Mouse (Mus musculus) retina, postnatal 7 days (tissue): ENCODE measurements around the gene Bglap3.
"Not testable (repeated sequence)": the region's sequence is repeated elsewhere in the genome, so short reads cannot be mapped to it uniquely, and the experiment has no call there.

Experiments
- DNase-seq: peaks from one replicate; pipeline ENCODE4 v3.0.0-alpha.2; 2012; ENCODE audit warnings: low read depth, low spot score

Gene Bglap3

DNA sequence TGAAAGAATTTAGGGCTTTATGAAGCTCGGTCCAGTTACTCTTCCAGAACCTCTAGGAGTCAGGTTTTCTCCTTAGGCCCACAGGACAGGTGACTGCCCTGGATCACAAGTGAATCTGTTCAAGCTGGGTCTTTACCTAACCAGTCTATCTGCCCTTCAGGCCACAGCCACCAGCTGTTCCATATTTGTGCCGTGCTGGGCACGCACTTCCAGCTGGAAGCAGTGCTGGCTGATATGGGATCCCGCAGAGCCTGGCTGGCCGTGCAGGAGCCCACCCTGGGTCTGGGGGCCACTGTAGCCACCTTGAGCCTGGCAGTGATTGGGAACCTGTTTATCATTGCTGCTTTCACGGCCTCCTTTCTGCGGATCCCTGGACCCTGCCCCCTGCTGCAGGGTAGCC lies 4.1 kb upstream of the Bglap3 start:
- DNase-seq: not testable (repeated sequence)

DNA sequence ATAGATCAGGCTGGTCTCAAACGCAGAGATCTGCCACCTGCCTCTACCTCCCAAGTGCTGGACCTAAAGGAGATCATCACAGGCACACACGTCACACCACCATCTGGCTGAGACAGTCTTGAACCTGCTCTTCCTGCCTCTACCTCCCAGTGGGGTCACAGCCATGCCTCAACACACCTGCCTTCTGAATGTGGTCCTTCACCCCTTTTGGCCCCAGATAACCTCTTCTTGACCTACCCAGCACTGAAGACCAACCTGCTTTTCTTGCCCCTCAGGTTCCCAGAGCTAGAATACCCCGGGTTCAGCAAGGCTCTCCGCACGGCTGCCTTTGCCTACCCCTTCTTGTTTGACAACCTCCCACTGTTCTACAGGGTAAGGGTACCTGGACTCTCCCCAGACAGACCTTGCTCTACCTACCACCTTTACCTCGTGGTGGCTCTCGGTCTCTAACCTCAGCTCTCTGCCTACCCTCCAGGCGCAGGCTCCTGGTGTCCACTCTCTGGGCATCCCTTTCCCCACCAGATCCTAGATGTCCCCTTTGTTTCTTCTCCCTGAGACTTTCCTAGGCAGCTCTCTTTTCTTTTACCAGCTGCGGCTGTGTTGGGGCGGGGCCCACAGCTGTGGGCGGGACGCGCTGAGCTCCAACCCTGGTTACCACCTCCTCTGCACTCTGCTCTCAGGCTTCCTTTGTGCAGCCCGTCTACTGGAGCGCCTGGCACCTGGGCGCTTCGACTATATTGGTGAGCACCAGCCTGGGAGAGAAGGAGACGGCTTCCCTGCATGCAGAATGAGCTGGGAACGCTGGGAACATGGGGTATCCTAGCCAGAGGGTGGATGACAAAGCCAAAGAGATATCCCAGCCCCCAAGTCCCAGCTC lies 3.4 kb upstream of the Bglap3 start:
- DNase-seq: not testable (repeated sequence)

DNA sequence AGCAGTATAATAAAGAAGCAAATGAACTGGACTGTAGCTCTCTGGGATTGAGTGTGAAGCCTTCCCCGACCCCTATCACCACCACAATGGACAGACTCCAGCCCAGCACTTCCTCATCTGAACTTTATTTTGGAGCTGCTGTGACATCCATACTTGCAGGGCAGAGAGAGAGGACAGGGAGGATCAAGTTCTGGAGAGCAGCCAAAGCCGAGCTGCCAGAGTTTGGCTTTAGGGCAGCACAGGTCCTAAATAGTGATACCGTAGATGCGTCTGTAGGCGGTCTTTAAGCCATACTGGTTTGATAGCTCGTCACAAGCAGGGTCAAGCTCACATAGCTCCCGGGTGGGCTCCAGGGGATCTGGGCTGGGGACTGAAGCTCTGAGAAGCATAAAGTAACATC lies 4.0 kb downstream of the Bglap3 start:
- DNase-seq: not testable (repeated sequence)

GRCm38 (mm10) chr3:88367517-88367916 lies 5.0 kb downstream of the Bglap3 start:
- not testable (repeated sequence) for DNase-seq

DNA sequence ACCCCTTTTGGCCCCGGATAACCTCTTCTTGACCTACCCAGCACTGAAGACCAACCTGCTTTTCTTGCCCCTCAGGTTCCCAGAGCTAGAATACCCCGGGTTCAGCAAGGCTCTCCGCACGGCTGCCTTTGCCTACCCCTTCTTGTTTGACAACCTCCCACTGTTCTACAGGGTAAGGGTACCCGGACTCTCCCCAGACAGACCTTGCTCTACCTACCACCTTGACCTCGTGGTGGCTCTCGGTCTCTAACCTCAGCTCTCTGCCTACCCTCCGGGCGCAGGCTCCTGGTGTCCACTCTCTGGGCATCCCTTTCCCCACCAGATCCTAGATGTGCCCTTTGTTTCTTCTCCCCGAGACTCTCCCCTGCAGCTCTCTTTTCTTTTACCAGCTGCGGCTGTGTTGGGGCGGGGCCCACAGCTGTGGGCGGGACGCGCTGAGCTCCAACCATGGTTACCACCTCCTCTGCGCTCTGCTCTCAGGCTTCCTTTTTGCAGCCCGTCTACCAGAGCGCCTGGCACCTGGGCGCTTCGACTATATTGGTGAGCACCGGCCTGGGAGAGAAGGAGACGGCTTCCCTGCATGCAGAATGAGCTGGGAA lies 5.6 kb downstream of the Bglap3 start:
- DNase-seq: not testable (repeated sequence)

DNA sequence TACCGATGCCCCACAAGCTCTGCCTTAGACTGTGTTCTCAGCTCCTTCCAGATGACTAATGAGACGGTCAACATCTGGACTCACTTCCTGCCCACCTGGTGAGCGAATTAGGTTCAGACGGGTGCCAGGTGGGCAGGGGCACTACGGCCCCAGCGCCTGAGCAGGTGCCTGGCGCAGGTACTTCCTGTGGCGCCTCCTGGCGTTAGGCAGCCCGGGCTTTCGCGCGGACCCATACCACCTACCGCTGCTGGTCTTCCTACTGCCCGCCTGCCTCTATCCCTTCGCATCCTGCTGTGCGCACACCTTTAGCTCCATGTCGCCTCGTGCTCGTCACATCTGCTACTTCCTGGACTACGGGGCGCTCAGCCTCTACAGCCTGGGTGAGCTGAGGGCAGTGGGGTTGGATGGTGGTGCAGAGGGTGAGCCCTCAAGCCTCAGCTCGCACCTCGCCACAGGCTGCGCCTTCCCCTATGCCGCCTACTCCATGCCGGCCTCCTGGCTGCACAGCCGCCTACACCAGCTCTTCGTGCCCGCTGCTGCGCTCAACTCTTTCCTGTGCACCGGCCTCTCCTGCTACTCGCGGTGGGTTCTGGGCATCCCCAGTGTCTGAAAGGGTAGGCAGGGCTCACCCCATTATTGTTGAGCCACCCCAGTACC lies 6.7 kb downstream of the Bglap3 start:
- no peak for DNase-seq

DNA sequence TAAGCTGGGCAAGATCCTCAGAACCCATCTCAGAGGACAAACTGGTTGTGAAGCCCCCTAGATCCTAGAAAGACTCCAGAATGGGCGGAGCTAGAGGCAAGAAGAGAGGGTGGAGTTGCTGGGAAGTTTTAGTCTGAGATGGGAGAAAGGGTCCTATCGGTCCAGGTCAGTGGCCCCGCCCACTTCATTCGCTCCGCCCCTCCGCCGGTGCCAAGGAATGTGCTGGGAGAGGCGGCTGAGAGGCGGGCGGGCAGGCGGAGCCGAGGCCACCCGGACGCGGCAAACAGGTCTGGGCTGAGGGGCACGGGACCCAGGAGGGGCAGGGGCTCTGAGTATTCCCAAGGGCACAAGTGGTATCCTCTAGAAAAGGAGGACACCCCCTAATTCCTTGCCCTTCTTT lies 8.2 kb downstream of the Bglap3 start, which contains the start of gene Paqr6:
Paqr6 (plus strand) TSS at position 248 of the 400 bp plus-strand sequence.
- DNase-seq: no peak

DNA sequence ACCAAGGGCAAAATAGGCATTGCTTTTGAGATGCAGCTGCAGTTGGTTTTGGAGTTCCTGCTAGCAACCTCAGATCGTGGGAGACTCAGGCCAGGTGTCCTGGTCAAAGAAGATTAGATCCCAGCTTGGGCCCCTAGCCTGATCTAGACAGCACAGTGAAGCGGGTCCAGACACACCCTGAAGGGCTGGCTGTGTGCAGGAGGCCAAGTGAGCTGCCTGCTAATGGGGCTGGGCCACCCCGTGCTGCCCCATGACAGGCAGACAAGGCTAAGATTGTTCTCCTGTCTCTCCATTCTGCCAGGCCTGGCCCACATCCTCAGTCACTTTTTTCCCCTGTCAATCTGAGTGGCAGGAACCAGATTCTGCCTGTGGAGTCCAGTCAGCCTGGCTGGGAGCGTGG lies 8.8 kb downstream of the Bglap3 start:
- DNase-seq: no peak

- DNase-seq: no peak
Measured at GRCm38 (mm10) chr3:88361612-88362313, 10.8 kb downstream of the Bglap3 start.

DNA sequence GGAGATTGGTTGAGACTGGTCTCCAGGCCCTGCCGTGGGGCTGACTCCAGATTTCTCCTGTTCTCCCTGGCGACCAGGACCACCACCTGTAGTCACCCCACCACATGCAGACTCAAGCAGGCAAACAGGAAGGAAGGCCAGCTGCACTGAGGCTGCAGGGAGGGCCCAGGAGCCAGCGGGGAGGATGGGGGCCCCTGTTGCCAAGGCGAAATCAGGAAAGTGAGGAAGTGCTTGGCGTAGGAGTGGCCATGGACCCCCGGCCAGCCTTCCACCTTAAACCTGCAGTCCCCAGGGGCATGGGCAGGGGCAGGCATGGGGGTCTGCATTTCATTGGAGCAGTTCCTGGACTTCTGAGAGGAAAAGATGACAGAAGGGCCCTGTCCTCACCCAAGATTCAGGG lies 11.4 kb downstream of the Bglap3 start:
- no peak for DNase-seq

DNA sequence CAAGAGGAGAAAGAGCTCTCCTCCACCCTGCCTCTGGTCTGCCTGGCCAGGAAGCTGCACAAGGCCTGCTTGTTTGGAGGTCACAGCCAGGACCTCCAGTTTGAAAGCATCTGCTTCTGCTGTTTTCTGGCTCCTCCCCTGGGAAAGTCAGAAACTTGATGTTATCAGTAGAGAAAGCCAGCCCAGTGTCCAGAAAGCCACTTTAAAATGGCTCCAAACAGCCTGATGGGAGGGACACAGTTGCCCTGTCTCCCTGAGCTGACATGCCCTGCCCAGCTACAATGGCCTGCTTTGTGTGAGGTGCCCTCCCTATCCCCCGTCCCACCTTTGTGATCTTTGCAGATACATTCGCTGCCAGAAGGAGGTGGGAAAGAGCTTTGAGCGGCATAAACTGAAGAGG lies 12.6 kb downstream of the Bglap3 start:
- no peak for DNase-seq

- no peak for DNase-seq
Measured at GRCm38 (mm10) chr3:88359584-88359983, 13.0 kb downstream of the Bglap3 start.

DNA sequence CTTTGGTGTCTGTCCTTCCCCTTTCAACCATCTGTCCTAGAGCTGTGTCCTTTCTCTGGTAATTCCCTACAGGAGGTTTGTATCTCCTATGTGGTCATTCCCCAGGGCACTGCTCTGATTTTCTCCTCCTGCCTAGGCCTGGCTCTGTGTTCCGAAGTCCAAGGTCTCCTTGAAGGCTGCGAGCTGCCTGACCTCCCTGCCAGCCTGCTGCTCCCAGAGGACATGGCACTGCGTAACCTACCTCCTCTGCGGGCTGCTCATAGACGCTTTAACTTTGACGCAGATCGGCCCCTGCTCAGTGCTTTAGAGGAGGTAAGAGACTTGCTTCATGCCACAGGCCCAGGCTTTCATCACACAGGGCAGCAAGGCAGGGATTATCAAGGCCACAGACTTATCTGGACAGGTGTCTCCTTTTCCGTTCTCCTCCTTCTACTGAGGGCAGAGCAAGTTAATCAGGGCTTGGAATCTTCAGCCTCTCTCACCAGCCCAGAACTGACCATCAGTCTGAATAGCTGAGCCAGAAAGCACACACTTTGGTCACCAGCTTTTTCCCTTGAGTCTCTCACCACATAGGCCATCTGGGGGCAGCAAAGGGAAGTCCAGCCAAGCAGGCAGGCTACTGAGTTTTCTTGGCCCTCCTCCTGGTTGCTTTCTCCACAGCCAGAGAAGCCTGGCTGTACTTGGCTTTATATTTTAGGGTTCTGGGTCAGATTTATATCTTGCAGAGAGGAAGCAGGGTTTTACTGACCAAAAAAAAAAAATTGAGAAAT lies 18.0 kb downstream of the Bglap3 start:
- DNase-seq: no peak

- no peak for DNase-seq
Measured at GRCm38 (mm10) chr3:88352907-88353306, 19.6 kb downstream of the Bglap3 start.

GRCm38 (mm10) chr3:88350732-88351131 lies 21.8 kb downstream of the Bglap3 start:
- no peak for DNase-seq

DNA sequence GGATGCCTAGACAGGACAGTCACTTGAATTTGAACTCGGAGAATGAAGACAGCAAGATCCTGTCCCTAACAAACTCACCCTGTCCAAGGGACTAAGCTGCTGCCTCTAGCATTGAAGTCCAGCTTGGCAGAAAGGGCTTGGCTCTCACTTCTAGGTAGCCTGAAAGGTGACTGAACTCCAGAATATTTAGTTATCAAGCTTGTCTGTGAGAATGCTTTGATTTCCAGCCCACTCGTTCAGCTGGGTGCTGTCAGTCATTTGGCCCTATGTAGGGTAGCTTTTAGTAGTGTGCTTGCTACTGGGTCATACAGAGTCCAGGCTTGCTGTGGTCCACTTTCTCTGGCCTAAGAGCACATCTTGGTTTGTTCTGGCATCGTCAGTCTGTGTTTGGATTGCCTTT lies 33.5 kb downstream of the Bglap3 start:
- DNase-seq: no peak

- no peak for DNase-seq
Measured at GRCm38 (mm10) chr3:88338316-88338715, 34.2 kb downstream of the Bglap3 start.

DNA sequence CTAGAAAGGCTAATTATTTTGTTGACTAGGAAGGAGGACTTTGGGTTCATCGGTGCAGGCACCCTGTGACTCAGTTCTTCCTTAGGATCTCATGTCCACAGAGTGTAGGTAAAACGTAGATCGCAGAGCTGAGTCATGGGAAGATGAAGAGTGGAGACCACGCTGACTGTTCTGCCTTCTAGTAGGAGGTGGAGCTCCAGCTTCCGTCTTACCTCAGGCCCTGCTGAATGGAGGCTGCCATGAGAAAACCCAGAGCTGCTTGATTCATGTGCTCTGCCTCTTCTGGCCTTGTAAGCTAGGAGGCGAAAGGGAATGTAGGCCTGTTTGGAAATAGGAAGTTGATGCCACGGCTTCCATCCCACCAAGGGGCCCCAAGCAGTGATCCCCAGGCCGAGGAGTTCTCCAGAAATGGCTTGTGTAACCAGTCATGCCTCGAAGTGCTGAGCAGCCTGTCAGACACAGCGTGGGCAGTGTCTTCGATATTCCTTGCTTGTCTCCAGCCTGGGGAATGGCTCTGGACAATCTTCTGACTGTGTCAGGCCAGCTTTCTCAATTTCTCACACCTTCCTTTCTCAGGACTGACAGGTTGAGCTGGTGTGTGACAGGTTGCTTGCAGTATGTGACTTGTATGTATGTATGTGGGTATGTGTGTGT lies 35.0 kb downstream of the Bglap3 start:
- DNase-seq: no peak

- peak; percentile 90 for DNase-seq
Measured at GRCm38 (mm10) chr3:88336058-88337013, 36.2 kb downstream of the Bglap3 start, which contains the start of the genes Tmem79 and Smg5. Gene Tmem79, minus strand, starts transcription at chr3:88336148. Gene Smg5, plus strand, starts transcription at chr3:88336260.
